Mouse (Mus musculus): ENCODE results near the gene Dock2. TPM values are rescaled to one million over a fixed set of nuclear protein-coding genes. Genes with fewer than 3 reads are reported as not detected.
A peak's percentile ranks its signal among the peaks of the same experiment; 100 is the strongest.
"Not testable (repeated sequence)": the region's sequence is repeated elsewhere in the genome, so short reads cannot be mapped to it uniquely, and the experiment has no call there.

Gene Dock2
- polyA plus RNA-seq, 2 experiments = 1.6 to 2.6 TPM

DNA sequence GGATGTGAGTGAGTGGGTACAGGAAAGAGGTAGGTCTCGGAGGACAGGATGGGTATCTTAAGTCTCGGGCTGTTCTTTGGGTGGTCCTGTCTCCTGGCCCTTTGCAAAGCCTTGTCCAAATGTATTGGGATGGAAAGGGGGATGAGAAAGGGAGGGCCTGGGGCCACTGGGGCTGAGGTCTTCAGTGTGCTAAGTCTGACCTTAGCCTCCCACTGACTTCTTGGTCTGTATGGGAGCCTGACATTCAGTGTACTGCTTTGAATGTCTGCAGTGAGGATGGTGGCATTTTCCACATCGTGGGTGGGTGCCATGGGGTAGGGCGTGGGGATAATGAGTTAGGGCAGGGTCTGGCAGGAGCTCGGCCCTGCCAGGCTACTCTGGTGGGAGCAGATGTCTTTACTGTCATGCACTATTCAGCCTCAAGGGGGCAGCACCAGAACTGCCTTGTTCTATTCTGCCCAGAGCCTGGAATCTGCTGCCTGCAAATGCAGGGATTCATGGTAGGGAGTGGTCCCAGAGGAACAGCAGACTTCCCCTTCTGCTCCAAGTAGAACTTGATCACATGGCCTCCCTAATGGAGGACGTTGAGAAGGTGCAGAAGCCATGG lies 554.8 kb downstream of the Dock2 start:
- TF ChIP-seq POLR2A (IDR thresholded peaks at IDR 0.05; ENCODE audit: borderline replicate concordance, extremely low read depth, insufficient read depth, insufficient read length) = no peak
- 34% methylated on average over 6 of the region's 6 CpGs for WGBS
- peak; percentile 57 for ATAC-seq (ENCODE audit: low FRiP score, low read depth)

DNA sequence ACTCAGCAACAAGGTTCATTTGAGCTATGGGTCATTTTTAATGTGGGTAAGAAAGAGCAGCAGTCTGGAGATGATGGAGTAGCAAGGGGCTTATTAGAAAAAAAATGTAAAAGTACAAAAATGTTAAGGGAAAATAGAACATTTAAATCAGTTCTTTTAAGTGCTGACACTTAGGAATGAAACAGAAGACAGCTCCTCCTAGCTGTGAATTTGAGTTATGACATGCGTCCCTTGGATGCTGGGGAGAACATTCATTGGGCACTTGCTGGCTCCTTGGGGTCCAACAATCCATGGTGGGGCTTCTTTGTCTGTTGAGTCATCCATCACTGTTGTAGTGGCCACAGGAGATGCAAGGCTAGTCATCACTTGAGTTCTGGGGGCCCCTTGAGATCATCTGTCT lies 556.5 kb downstream of the Dock2 start:
- Histone ChIP-seq H3K4me2 (replicated peaks; ENCODE audit: low read depth, low read length, severe bottlenecking) (no peak overlapping the region), H3K9ac (ENCODE audit: low read depth, low read length, severe bottlenecking) (no peak overlapping the region), H3K4me3 (replicated peaks; ENCODE audit: low read length) (no peak overlapping the region), H3K27ac (replicated peaks; ENCODE audit: low read depth, low read length) (no peak overlapping the region), H3K4me1 (ENCODE audit: control insufficient read depth, insufficient read depth, low read length) (no peaks in the 10 kb centered on the region), H3K36me3 (ENCODE audit: control insufficient read depth, insufficient read depth, low read length) (no peaks in the 10 kb centered on the region), H3K9me3 (ENCODE audit: control insufficient read depth, low read length) (no peaks in the 10 kb centered on the region), H3K27me3 (ENCODE audit: control insufficient read depth, insufficient read depth, low read length) (no peaks in the 10 kb centered on the region)
- no peak for TF ChIP-seq POLR2A (IDR thresholded peaks at IDR 0.05; ENCODE audit: borderline replicate concordance, extremely low read depth, insufficient read depth, insufficient read length)
- 50% methylated on average over 1 of the region's 1 CpGs for WGBS
- ATAC-seq (ENCODE audit: low FRiP score, low read depth) = no peak
- DNase-seq (ENCODE audit: low spot score) = no peak

More for the DNA sequence above, 554.8 kb downstream of the Dock2 start:
- peak; percentile 72 for DNase-seq (ENCODE audit: low spot score)
- no peaks in the 10 kb centered on the region for H3K36me3 ChIP-seq (ENCODE audit: control insufficient read depth, insufficient read depth, low read length)
- H3K9me3 ChIP-seq (ENCODE audit: control insufficient read depth, low read length) = no peaks in the 10 kb centered on the region
- no peak overlapping the region for H3K9ac ChIP-seq (ENCODE audit: low read depth, low read length, severe bottlenecking)
- H3K27me3 ChIP-seq (ENCODE audit: control insufficient read depth, insufficient read depth, low read length) = no peaks in the 10 kb centered on the region
- H3K4me2 ChIP-seq (replicated peaks; ENCODE audit: low read depth, low read length, severe bottlenecking) = no peak overlapping the region
- no peaks in the 10 kb centered on the region for H3K4me1 ChIP-seq (ENCODE audit: control insufficient read depth, insufficient read depth, low read length)
- H3K27ac ChIP-seq (replicated peaks; ENCODE audit: low read depth, low read length) = no peak overlapping the region
- H3K4me3 ChIP-seq (replicated peaks; ENCODE audit: low read length) = no peak overlapping the region

DNA sequence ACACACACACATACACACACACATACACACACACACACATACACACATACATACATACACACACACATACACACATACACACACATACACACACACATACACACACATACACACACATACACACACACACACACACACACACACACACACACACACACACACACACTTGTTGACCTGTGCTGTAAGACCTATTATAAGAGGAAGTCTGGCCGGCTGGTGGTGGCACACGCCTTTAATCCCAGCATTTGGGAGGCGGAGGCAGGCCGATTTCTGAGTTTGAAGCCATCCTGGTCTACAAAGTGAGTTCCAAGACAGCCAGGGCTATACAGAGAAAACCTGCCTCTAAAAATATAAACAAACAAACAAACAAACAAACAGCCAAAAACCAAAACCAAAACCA lies 563.1 kb downstream of the Dock2 start:
- not testable (repeated sequence) for H3K9ac ChIP-seq (ENCODE audit: low read depth, low read length, severe bottlenecking); ATAC-seq (ENCODE audit: low FRiP score, low read depth)

GRCm38 (mm10) chr11:34212853-34213252 lies 570.8 kb downstream of the Dock2 start:
- no peak overlapping the region for H3K4me3 ChIP-seq (replicated peaks; ENCODE audit: low read length)
- no peaks in the 10 kb centered on the region for H3K4me1 ChIP-seq (ENCODE audit: control insufficient read depth, insufficient read depth, low read length)
- H3K36me3 ChIP-seq (ENCODE audit: control insufficient read depth, insufficient read depth, low read length) = no peaks in the 10 kb centered on the region
- DNase-seq (ENCODE audit: low spot score) = peak; percentile 81
- 20% methylated on average over 5 of the region's 5 CpGs for WGBS
- H3K9ac ChIP-seq (ENCODE audit: low read depth, low read length, severe bottlenecking) = no peak overlapping the region
- no peak overlapping the region for H3K27ac ChIP-seq (replicated peaks; ENCODE audit: low read depth, low read length)
- no peaks in the 10 kb centered on the region for H3K9me3 ChIP-seq (ENCODE audit: control insufficient read depth, low read length)
- H3K27me3 ChIP-seq (ENCODE audit: control insufficient read depth, insufficient read depth, low read length) = no peaks in the 10 kb centered on the region
- no peak for ATAC-seq (ENCODE audit: low FRiP score, low read depth)
- H3K4me2 ChIP-seq (replicated peaks; ENCODE audit: low read depth, low read length, severe bottlenecking) = no peak overlapping the region
- no peak for TF ChIP-seq POLR2A (IDR thresholded peaks at IDR 0.05; ENCODE audit: borderline replicate concordance, extremely low read depth, insufficient read depth, insufficient read length)

More for the DNA sequence above, 563.1 kb downstream of the Dock2 start:
- H3K9me3 ChIP-seq (ENCODE audit: control insufficient read depth, low read length); H3K27ac ChIP-seq (replicated peaks; ENCODE audit: low read depth, low read length); H3K36me3 ChIP-seq (ENCODE audit: control insufficient read depth, insufficient read depth, low read length); H3K4me2 ChIP-seq (replicated peaks; ENCODE audit: low read depth, low read length, severe bottlenecking); H3K4me3 ChIP-seq (replicated peaks; ENCODE audit: low read length); H3K4me1 ChIP-seq (ENCODE audit: control insufficient read depth, insufficient read depth, low read length); DNase-seq (ENCODE audit: low spot score); H3K27me3 ChIP-seq (ENCODE audit: control insufficient read depth, insufficient read depth, low read length): not testable (repeated sequence)
- 87% methylated on average over 4 of the region's 4 CpGs for WGBS

DNA sequence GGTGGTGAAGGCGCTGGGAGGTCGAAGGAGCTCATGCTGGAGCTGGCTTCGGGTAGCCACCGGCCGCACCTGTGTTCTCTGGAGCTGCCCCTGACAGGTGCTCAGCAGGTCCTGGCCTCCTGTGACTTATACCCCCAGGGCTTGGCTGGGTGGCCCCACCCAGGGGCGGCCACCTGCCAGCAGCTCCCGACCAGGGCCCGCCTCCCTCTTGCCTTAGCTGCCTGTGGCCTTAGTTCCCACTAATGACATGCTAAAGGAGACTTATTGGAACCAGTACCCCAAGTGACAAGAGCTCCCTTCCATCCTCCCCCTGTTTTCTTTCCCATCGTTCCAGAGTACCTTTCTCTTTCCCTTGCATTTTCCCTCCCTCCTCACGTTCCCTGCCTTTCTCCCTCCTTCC lies 575.7 kb downstream of the Dock2 start, which contains the start of gene Foxi1:
Gene Foxi1 (minus strand): TSS at position 101 of the 400 bp plus-strand sequence.
- no peak for DNase-seq (ENCODE audit: low spot score)
- no peak for TF ChIP-seq POLR2A (IDR thresholded peaks at IDR 0.05; ENCODE audit: borderline replicate concordance, extremely low read depth, insufficient read depth, insufficient read length)
- Histone ChIP-seq H3K36me3 (ENCODE audit: control insufficient read depth, insufficient read depth, low read length) (no peaks in the 10 kb centered on the region), H3K4me2 (replicated peaks; ENCODE audit: low read depth, low read length, severe bottlenecking) (no peak within 1 kb of the TSS), H3K4me3 (replicated peaks; ENCODE audit: low read length) (no peak within 1 kb of the TSS), H3K27me3 (ENCODE audit: control insufficient read depth, insufficient read depth, low read length) (no peaks in the 10 kb centered on the region), H3K9me3 (ENCODE audit: control insufficient read depth, low read length) (no peaks in the 10 kb centered on the region), H3K27ac (replicated peaks; ENCODE audit: low read depth, low read length) (no peak within 1 kb of the TSS), H3K4me1 (ENCODE audit: control insufficient read depth, insufficient read depth, low read length) (no peaks in the 10 kb centered on the region), H3K9ac (ENCODE audit: low read depth, low read length, severe bottlenecking) (no peak within 1 kb of the TSS)
- WGBS = 77% methylated on average over 3 of the region's 10 CpGs
- ATAC-seq (ENCODE audit: low FRiP score, low read depth) = no peak

DNA sequence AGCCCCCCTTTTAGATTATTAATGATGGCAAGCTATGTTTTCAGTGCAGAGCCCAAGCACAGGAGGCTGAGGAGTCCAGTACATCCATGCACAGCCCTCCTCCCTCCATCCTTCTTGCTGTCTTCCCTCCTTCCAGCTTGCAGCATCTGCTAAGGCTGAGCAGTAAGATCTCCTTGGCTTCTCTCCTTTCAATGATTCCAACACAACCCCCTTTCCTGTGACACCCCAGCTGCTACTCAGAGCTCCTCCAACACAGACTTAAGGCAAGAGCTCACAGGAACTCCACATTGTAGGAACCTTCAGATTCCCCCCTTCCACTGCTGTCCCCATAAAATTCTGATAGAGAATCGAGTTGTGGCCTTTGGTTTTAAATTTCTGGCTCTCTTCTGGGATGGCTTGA lies 580.9 kb downstream of the Dock2 start:
- Histone ChIP-seq H3K4me2 (replicated peaks; ENCODE audit: low read depth, low read length, severe bottlenecking) (no peak overlapping the region), H3K9ac (ENCODE audit: low read depth, low read length, severe bottlenecking) (no peak overlapping the region), H3K4me3 (replicated peaks; ENCODE audit: low read length) (no peak overlapping the region), H3K9me3 (ENCODE audit: control insufficient read depth, low read length) (no peaks in the 10 kb centered on the region), H3K36me3 (ENCODE audit: control insufficient read depth, insufficient read depth, low read length) (no peaks in the 10 kb centered on the region), H3K27ac (replicated peaks; ENCODE audit: low read depth, low read length) (no peak overlapping the region), H3K27me3 (ENCODE audit: control insufficient read depth, insufficient read depth, low read length) (no peaks in the 10 kb centered on the region), H3K4me1 (ENCODE audit: control insufficient read depth, insufficient read depth, low read length) (no peaks in the 10 kb centered on the region)
- TF ChIP-seq POLR2A (IDR thresholded peaks at IDR 0.05; ENCODE audit: borderline replicate concordance, extremely low read depth, insufficient read depth, insufficient read length) = no peak
- DNase-seq (ENCODE audit: low spot score) (no peak), ATAC-seq (ENCODE audit: low FRiP score, low read depth) (no peak)
- WGBS = 34% methylated on average over 1 of the region's 1 CpGs
